Mouse (Mus musculus) adrenal gland, adult (tissue): Measurements from ENCODE around the gene Fgf15.

Experiments
- DNase-seq, 2 experiments: peaks; one replicate each; pipeline ENCODE4 v3.0.0; 2022 to 2023; ENCODE audit warnings: low spot score in 1 of 2; ENCODE audit not compliant: inconsistent age in 2 of 2

The Fgf15 gene

GRCm38 (mm10) chr7:144896294-144897218 is at the start of gene Fgf15:
Gene Fgf15, plus strand, starts transcription at chr7:144896531.
- DNase-seq: peak in 1 of 2 experiments; percentile 51

GRCm38 (mm10) chr7:144847067-144847466 is 49.3 kb upstream of the Fgf15 start, which contains the start of gene Fgf4:
Gene Fgf4, plus strand, starts transcription at chr7:144847367.
- DNase-seq: no peak

GRCm38 (mm10) chr7:144851321-144851720 is 45.0 kb upstream of the Fgf15 start:
- no peak for DNase-seq

- DNase-seq: no peak
Measured at GRCm38 (mm10) chr7:144854966-144855365, 41.4 kb upstream of the Fgf15 start.

GRCm38 (mm10) chr7:144857158-144857557 is 39.2 kb upstream of the Fgf15 start:
- no peak for DNase-seq

GRCm38 (mm10) chr7:144857826-144858342 is 38.4 kb upstream of the Fgf15 start:
- no peak for DNase-seq

- DNase-seq: no peak
Measured at GRCm38 (mm10) chr7:144858702-144859101, 37.6 kb upstream of the Fgf15 start.

GRCm38 (mm10) chr7:144861056-144861768 is 35.1 kb upstream of the Fgf15 start:
- DNase-seq: no peak

GRCm38 (mm10) chr7:144861769-144862070 is 34.6 kb upstream of the Fgf15 start:
- no peak for DNase-seq

GRCm38 (mm10) chr7:144862126-144862525 is 34.2 kb upstream of the Fgf15 start:
- DNase-seq: no peak

GRCm38 (mm10) chr7:144862712-144863111 is 33.6 kb upstream of the Fgf15 start:
- no peak for DNase-seq

- no peak for DNase-seq
Measured at GRCm38 (mm10) chr7:144863196-144863595, 33.1 kb upstream of the Fgf15 start.

- no peak for DNase-seq
Measured at GRCm38 (mm10) chr7:144864160-144864670, 32.1 kb upstream of the Fgf15 start.

GRCm38 (mm10) chr7:144867161-144867560 is 29.2 kb upstream of the Fgf15 start:
- no peak for DNase-seq

- DNase-seq: no peak
Measured at GRCm38 (mm10) chr7:144867602-144868001, 28.7 kb upstream of the Fgf15 start.

- DNase-seq: no peak
Measured at GRCm38 (mm10) chr7:144872420-144872819, 23.9 kb upstream of the Fgf15 start.

GRCm38 (mm10) chr7:144873160-144873559 is 23.2 kb upstream of the Fgf15 start:
- peak in 1 of 2 experiments; percentile 52 for DNase-seq

- peak; percentile 22 to 71 for DNase-seq
Measured at GRCm38 (mm10) chr7:144874226-144874625, 22.1 kb upstream of the Fgf15 start.

GRCm38 (mm10) chr7:144878401-144878800 is 17.9 kb upstream of the Fgf15 start:
- peak; percentile 37 to 75 for DNase-seq

GRCm38 (mm10) chr7:144883106-144883505 is 13.2 kb upstream of the Fgf15 start:
- DNase-seq: no peak

- DNase-seq: no peak
Measured at GRCm38 (mm10) chr7:144887672-144888071, 8.7 kb upstream of the Fgf15 start.
